Mouse (Mus musculus): ENCODE results near the gene Elp1. TPM values are rescaled to one million over a fixed set of nuclear protein-coding genes. Genes with fewer than 3 reads are reported as not detected.

Gene Elp1
- polyA plus RNA-seq (2014; fragmentation: Nextera tagmentation; extraction: Ambion mirVana), result 72.4 and 78.2 TPM in 2 replicates

DNA sequence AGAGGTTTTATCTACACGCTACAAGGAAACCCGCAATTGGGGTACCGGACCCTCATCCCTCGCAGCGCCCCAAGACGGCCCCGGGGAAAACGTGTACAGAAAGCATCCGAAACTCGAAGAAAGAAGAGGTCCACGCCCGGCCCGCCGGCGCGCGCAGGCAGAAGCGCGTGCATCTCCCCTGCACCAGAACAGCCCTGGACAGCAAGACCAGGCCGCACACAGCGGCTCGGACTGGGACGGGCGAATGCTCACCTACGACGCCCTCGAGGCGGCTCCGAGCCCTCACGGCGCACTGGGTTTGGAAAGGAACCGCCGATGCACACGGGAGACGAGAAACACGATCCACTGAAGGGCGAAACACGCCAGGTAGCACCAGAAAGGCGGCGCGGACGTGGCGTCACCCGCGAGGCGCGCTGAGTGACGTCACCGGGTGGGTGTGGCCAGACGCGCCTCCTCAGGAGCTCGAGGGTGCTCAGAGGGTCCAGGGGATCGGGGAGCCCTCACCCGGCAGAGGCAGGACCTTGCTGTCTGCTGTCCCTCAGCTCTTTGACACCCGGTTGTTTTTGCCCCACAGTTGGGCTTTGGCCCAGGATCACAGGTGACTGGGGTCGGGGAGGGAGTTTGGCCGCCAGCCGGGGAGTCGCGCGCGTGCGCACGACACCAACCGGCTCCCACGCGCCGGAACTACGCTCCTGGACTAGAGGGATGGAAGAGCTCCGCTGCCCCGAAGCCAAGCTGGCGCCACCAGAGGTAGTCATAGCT is at the start of gene Elp1, which contains the start of gene Fam206a:
Elp1 (minus strand) TSS at position 425 of the 762 bp plus-strand sequence.
Fam206a (plus strand) TSS at position 439 of the 762 bp plus-strand sequence.
- peaks cover 7% of the 10 kb centered on the region for H3K4me1 ChIP-seq (ENCODE audit: control insufficient read depth, insufficient read depth, low read length)
- H3K4me3 ChIP-seq (ENCODE audit: low read depth, low read length), result peak within 1 kb of the TSS; percentile 93
- peak; percentile 92 for DNase-seq (ENCODE audit: low spot score)
- peak within 1 kb of the TSS; percentile 71 for H3K4me2 ChIP-seq (ENCODE audit: low read length)
- H3K9me3 ChIP-seq (replicated peaks; ENCODE audit: control insufficient read depth, low read length), result no peaks in the 10 kb centered on the region
- peaks cover 50% of the 10 kb centered on the region for H3K36me3 ChIP-seq (ENCODE audit: control insufficient read depth, insufficient read depth, low read length)
- under 1% methylated on average over 71 of the region's 72 CpGs for WGBS
- H3K27ac ChIP-seq (ENCODE audit: low read depth, low read length), result peak within 1 kb of the TSS; percentile 72
- peak within 1 kb of the TSS; percentile 90 for H3K9ac ChIP-seq (ENCODE audit: low read length)
- H3K27me3 ChIP-seq (replicated peaks; ENCODE audit: control insufficient read depth, insufficient read depth, low read length), result no peaks in the 10 kb centered on the region
- peak; percentile 98 for ATAC-seq

- Histone ChIP-seq H3K9ac (ENCODE audit: low read length) (no peak overlapping the region), H3K9me3 (replicated peaks; ENCODE audit: control insufficient read depth, low read length) (no peaks in the 10 kb centered on the region), H3K27ac (ENCODE audit: low read depth, low read length) (no peak overlapping the region), H3K4me1 (ENCODE audit: control insufficient read depth, insufficient read depth, low read length) (no peaks in the 10 kb centered on the region), H3K27me3 (replicated peaks; ENCODE audit: control insufficient read depth, insufficient read depth, low read length) (no peaks in the 10 kb centered on the region), H3K36me3 (ENCODE audit: control insufficient read depth, insufficient read depth, low read length) (0 out of 2 replicates have a peak, but pooled peaks cover 2% of the 10 kb centered on the region), H3K4me3 (ENCODE audit: low read depth, low read length) (no peak overlapping the region), H3K4me2 (ENCODE audit: low read length) (no peak overlapping the region)
- no peak for DNase-seq (ENCODE audit: low spot score)
- ATAC-seq, result no peak
- 43% methylated on average over 6 of the region's 6 CpGs for WGBS
These were observed 48.6 kb upstream of the Elp1 start for GRCm38 (mm10) chr4:56850724-56851123.

DNA sequence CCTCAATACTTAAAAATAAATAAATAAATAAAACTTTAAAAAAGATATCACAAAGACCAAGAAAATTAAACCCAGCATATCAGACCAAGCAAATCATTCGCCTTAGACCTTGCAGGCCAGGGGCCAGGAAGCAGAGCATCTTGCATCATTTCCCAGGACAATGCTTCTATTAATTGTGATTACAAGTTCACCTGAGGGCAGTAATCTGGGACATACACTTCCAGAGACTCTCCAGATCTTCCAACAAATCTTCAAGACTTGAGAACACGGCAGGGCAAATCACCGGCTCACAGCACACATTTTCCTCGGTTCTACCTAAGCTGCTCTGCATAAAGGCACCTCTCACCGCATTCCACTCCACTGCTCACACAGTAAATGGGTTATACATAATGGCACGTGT is 45.9 kb upstream of the Elp1 start:
- H3K9me3 ChIP-seq (replicated peaks; ENCODE audit: control insufficient read depth, low read length), result no peaks in the 10 kb centered on the region
- H3K9ac ChIP-seq (ENCODE audit: low read length), result no peak overlapping the region
- peaks cover 11% of the 10 kb centered on the region for H3K36me3 ChIP-seq (ENCODE audit: control insufficient read depth, insufficient read depth, low read length)
- no peaks in the 10 kb centered on the region for H3K4me1 ChIP-seq (ENCODE audit: control insufficient read depth, insufficient read depth, low read length)
- WGBS, result 87% methylated on average over 6 of the region's 6 CpGs
- H3K27me3 ChIP-seq (replicated peaks; ENCODE audit: control insufficient read depth, insufficient read depth, low read length), result no peaks in the 10 kb centered on the region
- no peak for DNase-seq (ENCODE audit: low spot score)
- no peak for ATAC-seq
- H3K4me3 ChIP-seq (ENCODE audit: low read depth, low read length), result no peak overlapping the region
- H3K4me2 ChIP-seq (ENCODE audit: low read length), result no peak overlapping the region
- no peak overlapping the region for H3K27ac ChIP-seq (ENCODE audit: low read depth, low read length)

DNA sequence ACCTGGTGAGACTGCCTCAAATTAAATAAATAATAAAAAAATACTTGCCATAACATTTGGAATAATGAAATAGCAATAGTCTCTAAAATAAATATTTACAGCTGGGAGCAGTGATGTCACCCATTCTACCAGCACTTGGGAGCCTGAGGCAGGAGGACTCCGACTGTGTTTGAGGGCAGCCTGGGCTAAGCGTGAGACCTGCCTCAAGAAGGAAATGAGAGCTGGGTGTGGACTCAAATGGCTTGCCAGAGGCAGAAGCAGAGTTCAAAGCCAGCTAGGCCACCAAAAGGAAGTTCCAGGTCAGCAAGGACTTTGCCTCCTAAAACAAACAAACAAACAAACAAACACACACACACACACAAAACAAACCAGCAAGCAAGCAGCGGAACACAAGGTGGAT is 45.3 kb upstream of the Elp1 start:
- peaks cover 11% of the 10 kb centered on the region for H3K36me3 ChIP-seq (ENCODE audit: control insufficient read depth, insufficient read depth, low read length)
- WGBS, result 93% methylated on average over 3 of the region's 3 CpGs
- no peaks in the 10 kb centered on the region for H3K9me3 ChIP-seq (replicated peaks; ENCODE audit: control insufficient read depth, low read length)
- DNase-seq (ENCODE audit: low spot score), result no peak
- no peak overlapping the region for H3K9ac ChIP-seq (ENCODE audit: low read length)
- no peak overlapping the region for H3K27ac ChIP-seq (ENCODE audit: low read depth, low read length)
- no peak for ATAC-seq
- no peak overlapping the region for H3K4me2 ChIP-seq (ENCODE audit: low read length)
- H3K4me3 ChIP-seq (ENCODE audit: low read depth, low read length), result no peak overlapping the region
- H3K27me3 ChIP-seq (replicated peaks; ENCODE audit: control insufficient read depth, insufficient read depth, low read length), result no peaks in the 10 kb centered on the region
- H3K4me1 ChIP-seq (ENCODE audit: control insufficient read depth, insufficient read depth, low read length), result no peaks in the 10 kb centered on the region

DNA sequence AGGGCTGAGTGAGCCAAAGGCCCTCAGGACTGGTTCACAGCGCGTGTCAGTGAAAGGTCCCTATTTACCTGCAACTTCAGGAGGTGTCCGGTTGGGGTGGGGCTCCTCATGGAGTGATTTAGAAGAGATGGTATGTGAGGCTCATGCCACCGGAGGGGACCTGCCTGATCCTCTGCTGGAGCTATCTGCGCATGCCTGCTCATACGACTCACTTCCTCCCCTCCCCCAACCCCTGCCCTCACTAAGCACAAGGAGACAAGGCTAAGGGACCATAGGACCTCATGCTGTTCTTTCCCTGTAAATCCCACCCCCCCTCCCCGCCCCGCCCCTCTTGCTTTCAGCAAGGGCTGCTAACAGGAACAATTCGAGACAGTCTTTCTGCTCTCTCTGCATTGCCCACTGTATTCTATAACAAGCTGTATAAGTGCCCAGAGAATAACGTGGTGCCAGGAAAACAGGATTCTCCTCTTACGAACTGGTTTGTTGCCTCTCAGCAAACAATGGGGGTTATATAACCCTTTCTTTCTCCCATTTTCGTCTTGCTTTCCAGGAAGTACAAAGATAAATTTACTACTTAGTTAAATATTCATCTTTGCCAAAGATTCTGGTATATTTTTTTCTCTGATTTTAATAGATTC is 43.9 kb upstream of the Elp1 start:
- no peak overlapping the region for H3K4me3 ChIP-seq (ENCODE audit: low read depth, low read length)
- WGBS, result 59% methylated on average over 12 of the region's 12 CpGs
- no peak overlapping the region for H3K4me2 ChIP-seq (ENCODE audit: low read length)
- no peaks in the 10 kb centered on the region for H3K9me3 ChIP-seq (replicated peaks; ENCODE audit: control insufficient read depth, low read length)
- H3K9ac ChIP-seq (ENCODE audit: low read length), result no peak overlapping the region
- H3K27ac ChIP-seq (ENCODE audit: low read depth, low read length), result no peak overlapping the region
- DNase-seq (ENCODE audit: low spot score) (no peak), ATAC-seq (no peak)
- H3K36me3 ChIP-seq (ENCODE audit: control insufficient read depth, insufficient read depth, low read length), result peaks cover 22% of the 10 kb centered on the region
- H3K27me3 ChIP-seq (replicated peaks; ENCODE audit: control insufficient read depth, insufficient read depth, low read length), result no peaks in the 10 kb centered on the region
- H3K4me1 ChIP-seq (ENCODE audit: control insufficient read depth, insufficient read depth, low read length), result no peaks in the 10 kb centered on the region

DNA sequence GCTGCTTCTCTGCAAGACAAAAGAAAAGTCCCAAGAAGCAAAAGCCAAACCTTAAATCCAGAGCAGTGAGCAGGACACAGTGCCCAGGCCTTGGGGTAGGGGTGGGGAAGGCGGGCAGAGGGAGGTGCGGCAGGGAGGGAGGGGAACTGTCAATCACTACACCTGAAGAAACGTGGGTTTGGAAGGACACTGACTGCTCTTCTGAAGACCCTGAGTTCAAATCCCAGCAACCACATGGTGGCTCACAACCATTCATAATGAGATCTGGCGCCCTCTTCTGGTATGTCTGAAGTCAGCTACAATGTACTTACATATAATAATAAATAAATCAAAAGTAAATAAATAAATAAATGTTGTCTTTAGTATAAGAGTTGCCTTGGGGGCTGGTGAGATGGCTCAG is 42.8 kb upstream of the Elp1 start:
- H3K4me3 ChIP-seq (ENCODE audit: low read depth, low read length), result no peak overlapping the region
- no peak overlapping the region for H3K4me2 ChIP-seq (ENCODE audit: low read length)
- DNase-seq (ENCODE audit: low spot score) (no peak), ATAC-seq (no peak)
- H3K9ac ChIP-seq (ENCODE audit: low read length), result no peak overlapping the region
- H3K36me3 ChIP-seq (ENCODE audit: control insufficient read depth, insufficient read depth, low read length), result peaks cover 32% of the 10 kb centered on the region
- H3K9me3 ChIP-seq (replicated peaks; ENCODE audit: control insufficient read depth, low read length), result no peaks in the 10 kb centered on the region
- H3K27ac ChIP-seq (ENCODE audit: low read depth, low read length), result no peak overlapping the region
- WGBS, result 95% methylated on average over 4 of the region's 4 CpGs
- H3K4me1 ChIP-seq (ENCODE audit: control insufficient read depth, insufficient read depth, low read length), result no peaks in the 10 kb centered on the region
- H3K27me3 ChIP-seq (replicated peaks; ENCODE audit: control insufficient read depth, insufficient read depth, low read length), result no peaks in the 10 kb centered on the region

DNA sequence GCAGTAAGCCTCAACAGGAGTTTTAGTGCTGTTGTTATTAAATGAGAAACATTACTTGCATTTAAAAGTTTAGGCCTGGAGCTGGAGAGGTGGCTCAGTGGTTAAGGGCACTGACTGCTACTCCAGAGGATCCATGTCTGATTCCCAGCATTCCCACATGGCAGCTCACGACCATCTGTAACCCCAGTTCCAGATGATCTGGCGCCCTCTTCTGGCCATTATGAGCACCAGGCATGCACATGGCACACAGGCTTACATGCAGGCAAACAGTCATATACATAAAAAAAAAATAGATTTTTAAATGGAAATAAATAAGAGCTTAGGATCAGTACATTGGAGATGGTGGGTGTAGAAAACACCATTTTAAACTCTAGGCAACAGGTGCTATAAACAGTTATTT is 41.8 kb upstream of the Elp1 start:
- no peaks in the 10 kb centered on the region for H3K4me1 ChIP-seq (ENCODE audit: control insufficient read depth, insufficient read depth, low read length)

GRCm38 (mm10) chr4:56842501-56842900 is 40.4 kb upstream of the Elp1 start:
- no peaks in the 10 kb centered on the region for H3K4me1 ChIP-seq (ENCODE audit: control insufficient read depth, insufficient read depth, low read length)
- DNase-seq (ENCODE audit: low spot score) (no peak), ATAC-seq (no peak)
- no peak overlapping the region for H3K9ac ChIP-seq (ENCODE audit: low read length)
- H3K27me3 ChIP-seq (replicated peaks; ENCODE audit: control insufficient read depth, insufficient read depth, low read length), result no peaks in the 10 kb centered on the region
- no peak overlapping the region for H3K27ac ChIP-seq (ENCODE audit: low read depth, low read length)
- no peak overlapping the region for H3K4me2 ChIP-seq (ENCODE audit: low read length)
- no peak overlapping the region for H3K4me3 ChIP-seq (ENCODE audit: low read depth, low read length)
- H3K36me3 ChIP-seq (ENCODE audit: control insufficient read depth, insufficient read depth, low read length), result peaks cover 46% of the 10 kb centered on the region
- WGBS, result 75% methylated on average over 7 of the region's 7 CpGs
- no peaks in the 10 kb centered on the region for H3K9me3 ChIP-seq (replicated peaks; ENCODE audit: control insufficient read depth, low read length)

More for the DNA sequence above, 41.8 kb upstream of the Elp1 start:
- Histone ChIP-seq H3K9ac (ENCODE audit: low read length) (no peak overlapping the region), H3K36me3 (ENCODE audit: control insufficient read depth, insufficient read depth, low read length) (peaks cover 34% of the 10 kb centered on the region), H3K27me3 (replicated peaks; ENCODE audit: control insufficient read depth, insufficient read depth, low read length) (no peaks in the 10 kb centered on the region), H3K27ac (ENCODE audit: low read depth, low read length) (no peak overlapping the region), H3K4me2 (ENCODE audit: low read length) (no peak overlapping the region), H3K4me3 (ENCODE audit: low read depth, low read length) (no peak overlapping the region), H3K9me3 (replicated peaks; ENCODE audit: control insufficient read depth, low read length) (no peaks in the 10 kb centered on the region)
- DNase-seq (ENCODE audit: low spot score), result no peak
- 90% methylated on average over 2 of the region's 2 CpGs for WGBS
- no peak for ATAC-seq

DNA sequence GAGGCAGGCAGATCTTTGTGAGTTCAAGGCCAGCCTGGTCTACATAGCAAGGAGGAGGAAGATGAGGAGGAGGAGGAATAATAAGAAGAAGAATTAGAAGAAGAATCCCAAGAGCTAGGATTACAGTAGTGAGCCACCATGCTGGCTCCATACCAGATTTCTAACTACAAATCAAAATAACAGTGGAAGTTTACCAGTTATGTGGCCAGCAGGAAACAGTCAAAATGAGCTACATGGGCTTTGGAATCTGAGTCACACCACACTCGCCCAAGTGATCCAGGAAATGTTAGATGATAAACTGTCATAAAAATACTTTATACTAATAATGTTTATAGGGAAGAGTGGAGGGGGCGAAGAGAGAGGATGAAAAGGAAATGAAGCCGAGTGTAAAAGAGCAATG is 38.2 kb upstream of the Elp1 start:
- no peak overlapping the region for H3K27ac ChIP-seq (ENCODE audit: low read depth, low read length)
- H3K4me1 ChIP-seq (ENCODE audit: control insufficient read depth, insufficient read depth, low read length), result no peaks in the 10 kb centered on the region
- no peak for ATAC-seq
- H3K36me3 ChIP-seq (ENCODE audit: control insufficient read depth, insufficient read depth, low read length), result peaks cover 55% of the 10 kb centered on the region
- H3K9me3 ChIP-seq (replicated peaks; ENCODE audit: control insufficient read depth, low read length), result no peaks in the 10 kb centered on the region
- no peak overlapping the region for H3K4me2 ChIP-seq (ENCODE audit: low read length)
- H3K27me3 ChIP-seq (replicated peaks; ENCODE audit: control insufficient read depth, insufficient read depth, low read length), result no peaks in the 10 kb centered on the region
- no peak overlapping the region for H3K4me3 ChIP-seq (ENCODE audit: low read depth, low read length)
- no peak overlapping the region for H3K9ac ChIP-seq (ENCODE audit: low read length)
- no peak for DNase-seq (ENCODE audit: low spot score)
- 96% methylated on average over 3 of the region's 3 CpGs for WGBS
